Mouse (Mus musculus) liver, embryonic 16.5 days (tissue): ENCODE results near the gene Raet1d. TPM values are rescaled to one million over a fixed set of nuclear protein-coding genes. Genes with fewer than 3 reads are reported as not detected.

ENCODE experiments used
- polyA plus RNA-seq: library from polyadenylated mRNA; unstranded; fragments of >200 nt; fragmentation: Nextera tagmentation; extraction: Ambion mirVana; gene quantifications from 2 replicates; pipeline ENCODE4 v1.2.1, GENCODE M21; 2015

The Raet1d gene
- polyA plus RNA-seq, 1 experiment from 2014 or later, result 9.0 TPM

Other genes starting within 250 kb of the Raet1d start
- gene E030030I06Rik, start 211.3 kb upstream of the Raet1d start, polyA plus RNA-seq, result 3.1 and 3.5 TPM in 2 replicates
- gene Raet1e, start 202.0 kb upstream of the Raet1d start, polyA plus RNA-seq, result 1.7 and 2.4 TPM in 2 replicates
- 0.12 TPM in 1 of 2 replicates, not detected in the other for gene H60b, start 202.0 kb upstream of the Raet1d start, polyA plus RNA-seq